2 mouse cellular contexts compared by ENCODE assay signal in the genomic region with DNA sequence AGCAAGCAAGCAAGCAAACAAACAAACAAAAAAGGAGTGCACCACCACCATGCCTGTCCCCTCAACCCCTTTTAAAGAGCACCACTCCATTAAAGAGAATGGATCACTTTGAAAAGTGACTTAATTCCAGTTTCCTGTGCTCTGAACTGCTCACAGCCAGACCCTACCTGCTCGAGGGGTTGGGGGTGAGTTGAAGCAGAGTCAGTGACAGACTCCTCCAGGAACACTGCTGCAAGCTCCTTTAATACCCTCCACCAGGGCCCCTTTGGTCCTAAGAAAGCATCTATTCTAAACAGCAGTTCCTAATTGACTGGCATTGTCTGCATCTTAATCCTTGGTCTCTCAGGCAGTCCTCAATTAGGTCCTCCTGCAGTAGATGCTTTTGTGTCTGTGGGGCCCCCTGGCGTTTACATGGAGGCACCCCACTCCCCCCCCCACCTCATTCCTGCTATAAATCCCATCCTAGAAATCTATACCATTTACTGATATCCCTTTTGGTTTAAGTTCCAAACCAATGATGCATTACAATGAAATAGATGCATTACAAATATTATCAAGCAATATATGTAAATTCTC.
A peak's percentile ranks its signal among the peaks of the same experiment; 100 is the strongest.
TF ChIP-seq lines count a peak whose summit lies in the region.

No protein-coding gene starts in this region.

TF ChIP-seq in CH12.LX, 34 proteins besides CTCF, POLR2A, EP300 and RAD21:
- TF ChIP-seq JUND (conservative IDR thresholded peaks at IDR 0.05; ENCODE audit: low read depth, low read length) (no peak), SMC3 (IDR thresholded peaks at IDR 0.05; ENCODE audit: low read depth, low read length) (peak; percentile 56)
TF ChIP-seq in CH12.LX: peak in this region for 1.

TF ChIP-seq in MEL, 35 proteins besides CTCF, POLR2A, EP300 and RAD21:
- no peak for TF ChIP-seq MAFK (IDR thresholded peaks at IDR 0.05; ENCODE audit: borderline replicate concordance, low read depth, low read length)
- TF ChIP-seq SMC3 (IDR thresholded peaks at IDR 0.05; ENCODE audit: low read depth, low read length), result peak; percentile 28; the same call in 1 of the 2 replicates
